Mouse (Mus musculus): ENCODE data around the gene Prox1. TPM values are rescaled to one million over a fixed set of nuclear protein-coding genes. Genes with fewer than 3 reads are reported as not detected.
A peak's percentile ranks its signal among the peaks of the same experiment; 100 is the strongest.

The Prox1 gene
- polyA plus RNA-seq, 1 experiment from 2014 or later, result 1.9 TPM

DNA sequence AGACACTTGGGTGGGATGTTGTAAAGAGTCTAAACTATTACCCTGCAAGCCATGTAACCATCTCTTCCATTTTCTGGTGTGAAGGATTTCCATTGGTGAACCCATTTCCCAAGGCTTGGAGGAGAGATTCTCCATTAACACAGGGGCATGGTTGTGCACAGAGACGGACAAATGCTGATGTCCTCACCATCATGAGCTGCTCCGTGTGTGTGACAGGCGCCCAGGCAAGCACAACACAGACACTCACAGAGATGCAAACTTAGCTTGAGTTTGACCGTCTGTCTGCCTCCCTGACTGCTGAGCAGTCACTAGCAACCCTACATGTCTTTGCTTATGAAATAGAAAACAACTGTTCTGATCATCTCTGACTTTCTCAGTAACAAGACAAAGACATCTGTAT is 30.5 kb upstream of the Prox1 start:
- Histone ChIP-seq H3K9ac (replicated peaks; ENCODE audit: low read length) (no peak overlapping the region), H3K4me1 (ENCODE audit: control insufficient read depth, insufficient read depth, low read length) (no peaks in the 10 kb centered on the region), H3K36me3 (replicated peaks; ENCODE audit: control insufficient read depth, insufficient read depth, low read depth, low read length) (no peaks in the 10 kb centered on the region), H3K4me3 (ENCODE audit: low read depth, low read length) (no peak overlapping the region), H3K4me2 (ENCODE audit: low read depth, low read length) (no peak overlapping the region), H3K9me3 (replicated peaks; ENCODE audit: control insufficient read depth, low read length) (no peaks in the 10 kb centered on the region), H3K27ac (replicated peaks; ENCODE audit: low read depth, low read length) (no peak overlapping the region), H3K27me3 (ENCODE audit: control insufficient read depth, insufficient read depth, low read length) (no peaks in the 10 kb centered on the region)
- WGBS, result 91% methylated on average over 4 of the region's 4 CpGs
- no peak for DNase-seq (ENCODE audit: low spot score)
- ATAC-seq (replicated peaks; ENCODE audit: insufficient number of reproducible peaks, low FRiP score, low TSS enrichment, low read depth), result no peak

DNA sequence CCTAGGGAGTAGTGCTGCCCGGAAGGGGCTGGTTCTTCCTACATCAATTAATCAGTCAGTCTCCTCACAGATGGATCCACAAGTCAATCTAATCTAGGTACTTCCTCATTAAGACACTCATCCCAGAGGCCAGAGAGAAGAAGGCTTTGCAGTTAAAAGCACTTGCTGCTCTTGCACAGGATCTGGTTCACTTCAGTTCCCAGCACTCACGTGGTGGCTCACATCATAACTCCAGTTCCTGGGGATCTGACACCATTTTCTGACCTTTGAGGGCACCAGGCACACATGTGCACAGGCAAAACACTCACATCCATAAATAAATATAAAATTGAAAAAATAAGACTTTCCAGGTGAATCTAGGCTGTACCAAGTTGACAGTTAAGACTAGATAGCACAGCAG is 27.7 kb upstream of the Prox1 start:
- no peak for DNase-seq (ENCODE audit: low spot score)
- Histone ChIP-seq H3K36me3 (replicated peaks; ENCODE audit: control insufficient read depth, insufficient read depth, low read depth, low read length) (no peaks in the 10 kb centered on the region), H3K9me3 (replicated peaks; ENCODE audit: control insufficient read depth, low read length) (no peaks in the 10 kb centered on the region), H3K4me1 (ENCODE audit: control insufficient read depth, insufficient read depth, low read length) (no peaks in the 10 kb centered on the region), H3K9ac (replicated peaks; ENCODE audit: low read length) (no peak overlapping the region), H3K27me3 (ENCODE audit: control insufficient read depth, insufficient read depth, low read length) (no peaks in the 10 kb centered on the region), H3K4me3 (ENCODE audit: low read depth, low read length) (no peak overlapping the region), H3K27ac (replicated peaks; ENCODE audit: low read depth, low read length) (no peak overlapping the region), H3K4me2 (ENCODE audit: low read depth, low read length) (no peak overlapping the region)
- 72% methylated on average over 2 of the region's 2 CpGs for WGBS
- ATAC-seq (replicated peaks; ENCODE audit: insufficient number of reproducible peaks, low FRiP score, low TSS enrichment, low read depth), result no peak

DNA sequence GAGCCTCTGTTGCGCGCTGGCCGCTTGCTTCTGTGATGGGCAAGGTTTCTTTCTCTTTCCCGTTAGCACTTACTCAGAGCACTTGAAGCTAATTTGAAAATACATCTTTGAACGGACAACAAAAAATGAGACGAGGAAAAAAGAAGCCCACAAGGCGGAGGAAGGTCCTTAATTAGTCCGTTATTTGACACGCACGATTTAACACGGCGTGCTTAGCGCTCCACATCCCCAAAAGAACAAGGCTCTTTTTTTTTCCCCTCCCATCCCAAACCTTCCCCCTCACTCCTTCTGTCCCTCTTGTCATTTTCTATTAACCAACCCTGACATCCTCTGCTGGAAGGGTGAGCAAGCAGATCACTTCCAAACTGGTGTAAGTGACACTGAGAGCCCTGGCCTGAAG is 21.5 kb upstream of the Prox1 start:
- Histone ChIP-seq H3K4me2 (ENCODE audit: low read depth, low read length) (no peak overlapping the region), H3K9me3 (replicated peaks; ENCODE audit: control insufficient read depth, low read length) (no peaks in the 10 kb centered on the region), H3K27ac (replicated peaks; ENCODE audit: low read depth, low read length) (no peak overlapping the region), H3K27me3 (ENCODE audit: control insufficient read depth, insufficient read depth, low read length) (no peaks in the 10 kb centered on the region), H3K4me3 (ENCODE audit: low read depth, low read length) (no peak overlapping the region), H3K4me1 (ENCODE audit: control insufficient read depth, insufficient read depth, low read length) (no peaks in the 10 kb centered on the region), H3K36me3 (replicated peaks; ENCODE audit: control insufficient read depth, insufficient read depth, low read depth, low read length) (no peaks in the 10 kb centered on the region), H3K9ac (replicated peaks; ENCODE audit: low read length) (no peak overlapping the region)
- DNase-seq (ENCODE audit: low spot score), result no peak
- ATAC-seq (replicated peaks; ENCODE audit: insufficient number of reproducible peaks, low FRiP score, low TSS enrichment, low read depth), result no peak
- WGBS, result 29% methylated on average over 13 of the region's 13 CpGs

DNA sequence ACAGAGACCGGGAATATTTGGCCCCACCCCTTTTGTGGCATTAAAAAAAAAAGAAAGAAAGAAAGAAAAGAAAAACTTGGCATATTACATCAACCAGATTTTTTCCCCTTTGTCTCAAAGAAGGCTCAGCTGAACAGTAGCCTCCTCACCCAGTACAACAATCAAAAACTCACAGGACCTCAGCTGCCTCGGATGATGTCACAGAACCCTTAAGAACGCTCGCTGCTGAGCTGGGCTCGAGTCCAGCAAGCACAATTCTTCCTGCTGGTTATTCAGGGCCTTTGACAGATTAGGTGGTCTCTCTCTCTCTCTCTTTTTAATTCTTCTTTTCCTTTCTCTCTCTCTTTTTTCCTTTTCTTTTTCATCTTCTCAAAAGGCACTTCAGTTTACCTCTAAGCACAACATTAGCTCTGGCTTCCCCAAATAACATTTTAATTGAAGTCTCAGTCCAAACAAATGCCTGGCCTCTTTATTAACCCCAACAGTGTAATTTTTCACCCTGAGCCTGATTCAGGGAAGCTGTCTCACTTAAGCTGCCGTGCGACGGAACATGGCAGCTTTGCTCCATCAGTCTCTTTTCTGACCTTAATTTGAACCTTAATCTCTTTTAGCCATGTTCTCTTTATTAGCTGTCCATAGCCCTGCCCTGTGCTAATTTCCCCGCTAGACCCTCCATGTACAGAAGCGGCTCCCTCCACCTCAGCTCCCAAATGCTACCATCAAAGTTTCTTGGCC is 19.9 kb upstream of the Prox1 start:
- WGBS, result 31% methylated on average over 10 of the region's 10 CpGs
- H3K4me2 ChIP-seq (ENCODE audit: low read depth, low read length), result no peak overlapping the region
- H3K27ac ChIP-seq (replicated peaks; ENCODE audit: low read depth, low read length), result no peak overlapping the region
- no peaks in the 10 kb centered on the region for H3K9me3 ChIP-seq (replicated peaks; ENCODE audit: control insufficient read depth, low read length)
- H3K9ac ChIP-seq (replicated peaks; ENCODE audit: low read length), result no peak overlapping the region
- DNase-seq (ENCODE audit: low spot score) (peak; percentile 27), ATAC-seq (replicated peaks; ENCODE audit: insufficient number of reproducible peaks, low FRiP score, low TSS enrichment, low read depth) (no peak)
- H3K36me3 ChIP-seq (replicated peaks; ENCODE audit: control insufficient read depth, insufficient read depth, low read depth, low read length), result no peaks in the 10 kb centered on the region
- no peaks in the 10 kb centered on the region for H3K27me3 ChIP-seq (ENCODE audit: control insufficient read depth, insufficient read depth, low read length)
- no peak overlapping the region for H3K4me3 ChIP-seq (ENCODE audit: low read depth, low read length)
- no peaks in the 10 kb centered on the region for H3K4me1 ChIP-seq (ENCODE audit: control insufficient read depth, insufficient read depth, low read length)

DNA sequence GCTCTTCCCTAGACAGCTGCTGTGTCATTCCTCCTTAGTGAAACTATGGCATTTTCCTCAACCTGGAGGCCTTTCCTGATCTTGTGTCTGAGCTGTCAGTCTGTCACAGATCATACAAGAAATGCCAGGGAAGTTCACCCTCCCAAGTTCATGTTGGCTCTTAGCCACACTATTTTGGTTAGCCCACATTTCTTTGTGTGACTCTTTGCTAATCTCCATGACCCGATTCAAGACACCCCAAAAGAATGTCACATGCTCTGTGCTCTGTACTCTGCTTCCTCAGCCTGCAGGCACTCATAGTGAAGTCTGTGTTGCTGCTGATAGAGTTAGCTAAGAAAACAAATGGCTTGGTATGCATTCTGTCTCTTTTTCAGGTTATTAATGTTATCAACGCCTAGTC is 18.6 kb upstream of the Prox1 start:
- Histone ChIP-seq H3K4me2 (ENCODE audit: low read depth, low read length) (no peak overlapping the region), H3K9me3 (replicated peaks; ENCODE audit: control insufficient read depth, low read length) (no peaks in the 10 kb centered on the region), H3K4me1 (ENCODE audit: control insufficient read depth, insufficient read depth, low read length) (no peaks in the 10 kb centered on the region), H3K27me3 (ENCODE audit: control insufficient read depth, insufficient read depth, low read length) (no peaks in the 10 kb centered on the region), H3K27ac (replicated peaks; ENCODE audit: low read depth, low read length) (no peak overlapping the region), H3K4me3 (ENCODE audit: low read depth, low read length) (no peak overlapping the region), H3K9ac (replicated peaks; ENCODE audit: low read length) (no peak overlapping the region), H3K36me3 (replicated peaks; ENCODE audit: control insufficient read depth, insufficient read depth, low read depth, low read length) (no peaks in the 10 kb centered on the region)
- 69% methylated on average over 2 of the region's 2 CpGs for WGBS
- no peak for DNase-seq (ENCODE audit: low spot score)
- no peak for ATAC-seq (replicated peaks; ENCODE audit: insufficient number of reproducible peaks, low FRiP score, low TSS enrichment, low read depth)

DNA sequence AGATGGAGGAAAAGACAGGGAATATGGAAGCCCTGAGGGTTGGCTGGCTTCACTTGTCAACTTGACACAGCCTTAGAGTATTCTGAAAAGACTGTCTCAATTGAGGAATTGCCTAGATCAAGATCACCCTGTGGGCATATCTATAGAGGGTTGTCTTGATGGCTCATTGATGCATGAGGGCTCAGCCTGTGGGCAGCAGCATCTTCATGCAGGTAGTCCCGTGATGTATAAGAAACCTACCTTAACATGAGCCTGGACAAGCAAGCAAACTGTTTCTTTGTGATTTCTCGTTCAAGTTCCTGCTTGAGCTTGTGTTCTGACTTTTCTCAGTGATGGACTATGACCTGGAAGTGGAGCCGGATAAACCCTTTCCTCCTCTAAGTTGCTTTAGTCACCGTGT is 15.8 kb upstream of the Prox1 start:
- ATAC-seq (replicated peaks; ENCODE audit: insufficient number of reproducible peaks, low FRiP score, low TSS enrichment, low read depth) (no peak), DNase-seq (ENCODE audit: low spot score) (no peak)
- WGBS, result 91% methylated on average over 4 of the region's 4 CpGs
- H3K4me2 ChIP-seq (ENCODE audit: low read depth, low read length), result no peak overlapping the region
- H3K9me3 ChIP-seq (replicated peaks; ENCODE audit: control insufficient read depth, low read length), result no peaks in the 10 kb centered on the region
- no peak overlapping the region for H3K9ac ChIP-seq (replicated peaks; ENCODE audit: low read length)
- no peaks in the 10 kb centered on the region for H3K27me3 ChIP-seq (ENCODE audit: control insufficient read depth, insufficient read depth, low read length)
- no peaks in the 10 kb centered on the region for H3K36me3 ChIP-seq (replicated peaks; ENCODE audit: control insufficient read depth, insufficient read depth, low read depth, low read length)
- no peak overlapping the region for H3K4me3 ChIP-seq (ENCODE audit: low read depth, low read length)
- H3K4me1 ChIP-seq (ENCODE audit: control insufficient read depth, insufficient read depth, low read length), result no peaks in the 10 kb centered on the region
- no peak overlapping the region for H3K27ac ChIP-seq (replicated peaks; ENCODE audit: low read depth, low read length)

DNA sequence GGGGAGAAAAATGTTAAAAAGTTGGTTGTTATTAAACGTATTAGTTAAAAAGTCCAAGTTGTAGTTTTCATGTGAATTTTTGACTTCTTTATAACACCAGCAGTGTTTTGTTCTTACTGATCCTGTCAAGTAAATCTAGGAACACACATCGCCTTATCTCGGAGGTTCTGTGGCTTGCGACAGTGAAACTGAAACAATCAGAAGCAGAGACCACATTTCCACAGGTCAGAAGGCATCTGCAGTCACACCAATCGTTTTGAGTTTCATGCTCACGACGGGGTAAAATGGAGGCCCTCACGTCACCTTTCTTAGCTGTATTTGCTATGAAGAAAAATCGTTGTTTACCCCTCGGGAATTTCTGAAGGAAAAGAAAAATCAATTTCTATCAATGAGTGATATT is 14.8 kb upstream of the Prox1 start:
- H3K4me3 ChIP-seq (ENCODE audit: low read depth, low read length), result no peak overlapping the region
- no peak for ATAC-seq (replicated peaks; ENCODE audit: insufficient number of reproducible peaks, low FRiP score, low TSS enrichment, low read depth)
- no peaks in the 10 kb centered on the region for H3K36me3 ChIP-seq (replicated peaks; ENCODE audit: control insufficient read depth, insufficient read depth, low read depth, low read length)
- H3K9ac ChIP-seq (replicated peaks; ENCODE audit: low read length), result no peak overlapping the region
- H3K4me2 ChIP-seq (ENCODE audit: low read depth, low read length), result no peak overlapping the region
- no peaks in the 10 kb centered on the region for H3K27me3 ChIP-seq (ENCODE audit: control insufficient read depth, insufficient read depth, low read length)
- no peaks in the 10 kb centered on the region for H3K4me1 ChIP-seq (ENCODE audit: control insufficient read depth, insufficient read depth, low read length)
- H3K27ac ChIP-seq (replicated peaks; ENCODE audit: low read depth, low read length), result no peak overlapping the region
- 83% methylated on average over 10 of the region's 10 CpGs for WGBS
- H3K9me3 ChIP-seq (replicated peaks; ENCODE audit: control insufficient read depth, low read length), result no peaks in the 10 kb centered on the region
- DNase-seq (ENCODE audit: low spot score), result no peak

DNA sequence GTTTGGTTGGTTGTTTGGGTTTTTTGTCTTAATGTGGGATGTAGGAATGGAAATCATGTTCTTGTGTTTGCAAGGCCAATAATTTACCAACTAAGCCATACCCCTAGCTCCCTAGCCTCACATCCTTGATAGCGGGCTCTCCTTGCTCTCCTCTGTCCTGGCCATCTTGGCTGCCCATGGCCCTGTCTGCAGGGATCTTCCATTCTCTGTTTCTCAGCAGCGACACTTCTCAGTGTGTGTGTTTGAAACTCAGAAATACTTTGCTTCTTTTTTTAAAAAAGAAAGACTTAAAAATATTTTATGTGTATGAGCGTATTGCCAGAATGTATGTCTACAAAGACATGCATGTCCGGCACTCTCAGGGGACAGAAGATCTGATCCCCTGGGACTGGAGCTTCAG is 13.1 kb upstream of the Prox1 start:
- H3K4me3 ChIP-seq (ENCODE audit: low read depth, low read length), result no peak overlapping the region
- no peak overlapping the region for H3K27ac ChIP-seq (replicated peaks; ENCODE audit: low read depth, low read length)
- H3K36me3 ChIP-seq (replicated peaks; ENCODE audit: control insufficient read depth, insufficient read depth, low read depth, low read length), result no peaks in the 10 kb centered on the region
- H3K9me3 ChIP-seq (replicated peaks; ENCODE audit: control insufficient read depth, low read length), result no peaks in the 10 kb centered on the region
- ATAC-seq (replicated peaks; ENCODE audit: insufficient number of reproducible peaks, low FRiP score, low TSS enrichment, low read depth) (no peak), DNase-seq (ENCODE audit: low spot score) (no peak)
- 92% methylated on average over 4 of the region's 4 CpGs for WGBS
- H3K9ac ChIP-seq (replicated peaks; ENCODE audit: low read length), result no peak overlapping the region
- no peak overlapping the region for H3K4me2 ChIP-seq (ENCODE audit: low read depth, low read length)
- H3K27me3 ChIP-seq (ENCODE audit: control insufficient read depth, insufficient read depth, low read length), result no peaks in the 10 kb centered on the region
- H3K4me1 ChIP-seq (ENCODE audit: control insufficient read depth, insufficient read depth, low read length), result no peaks in the 10 kb centered on the region

Measured in embryonic facial prominence, embryonic 11.5 days (tissue).